Mouse (Mus musculus): ENCODE results near the gene Ppp1r35.

Gene Ppp1r35

DNA sequence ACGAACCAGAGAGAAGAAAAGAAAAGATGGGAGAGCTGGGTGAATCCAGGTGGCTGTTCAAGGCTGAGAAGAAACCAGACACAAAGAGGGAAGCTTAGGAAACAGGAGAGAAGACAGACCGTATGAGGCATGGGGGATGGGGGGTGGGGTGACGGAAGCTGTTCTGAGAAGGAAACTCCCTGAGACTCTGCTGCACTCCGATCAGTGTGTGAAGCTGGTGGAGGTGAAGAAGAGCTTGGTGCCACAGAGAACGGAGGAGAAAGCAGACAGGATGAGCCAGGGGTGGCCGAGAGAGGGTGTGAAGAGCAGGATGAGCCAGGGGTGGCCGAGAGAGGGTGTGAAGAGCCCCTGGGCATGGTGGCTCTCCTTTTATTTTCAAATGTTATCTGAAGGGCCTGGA, 47.8 kb downstream of the Ppp1r35 start:
- peak; percentile 33 for DNase-seq (ENCODE audit: low spot score)

DNA sequence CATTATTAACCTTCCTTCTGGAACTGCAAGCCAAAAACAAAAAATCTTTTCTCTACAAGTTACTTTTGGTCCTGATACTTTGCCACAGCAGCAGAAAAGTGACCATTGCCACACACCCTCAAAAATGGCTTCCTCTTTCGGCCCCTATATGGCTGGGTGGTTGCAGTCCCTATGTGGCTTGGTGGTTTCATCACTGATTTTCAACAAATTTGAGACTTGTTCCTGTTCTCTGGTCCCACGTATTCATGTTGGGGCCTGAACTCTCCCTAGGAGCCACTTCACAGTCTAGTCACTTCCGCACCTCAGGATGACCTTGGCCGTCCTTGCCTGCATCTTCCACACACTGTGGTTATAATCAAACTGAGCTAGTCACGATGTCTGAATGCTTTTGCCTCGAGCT, 50.0 kb downstream of the Ppp1r35 start:
- DNase-seq (ENCODE audit: low spot score): peak; percentile 25
